Mouse (Mus musculus) forebrain, embryonic 10.5 days (tissue): Measurements from ENCODE around the gene Tmbim1. TPM values are rescaled to one million over a fixed set of nuclear protein-coding genes. Genes with fewer than 3 reads are reported as not detected.
"Not testable (repeated sequence)": the region's sequence is repeated elsewhere in the genome, so short reads cannot be mapped to it uniquely, and the experiment has no call there.

Experiments used
- DNase-seq: peaks from one replicate; pipeline ENCODE4 v3.0.0-alpha.2; 2017; ENCODE audit warnings: low spot score; ENCODE audit errors: extremely low spot score
- H3K27ac ChIP-seq: fragments of 300-500 bp; sonication (generic); 2 replicates; pipeline ENCODE4 v1.5.1; 2016; ENCODE audit warnings: mild to moderate bottlenecking
- H3K27me3 ChIP-seq: fragments of 300-500 bp; sonication (generic); 2 replicates; pipeline ENCODE4 v1.6.1; 2016; ENCODE audit warnings: mild to moderate bottlenecking; ENCODE audit not compliant: poor library complexity, severe bottlenecking
- H3K36me3 ChIP-seq: fragments of 300-500 bp; sonication (generic); replicated peaks from 2 replicates; pipeline ENCODE4 v1.6.1; 2016; ENCODE audit warnings: mild to moderate bottlenecking, moderate library complexity
- H3K4me1 ChIP-seq: fragments of 300-500 bp; sonication (generic); 2 replicates; pipeline ENCODE4 v1.6.1; 2016
- H3K4me3 ChIP-seq: fragments of 300-500 bp; sonication (generic); 2 replicates; pipeline ENCODE4 v1.5.1; 2016; ENCODE audit warnings: mild to moderate bottlenecking, moderate library complexity
- H3K9me3 ChIP-seq: fragments of 300-500 bp; sonication (generic); 2 replicates; pipeline ENCODE4 v1.6.1; 2016; ENCODE audit warnings: mild to moderate bottlenecking, moderate library complexity
- WGBS: fragments of 180-500 bp; shearing (Covaris S2); methylation state at CpG from one replicate; pipeline ENCODE4 v1.1.7; 2016; 5-methylcytosine and 5-hydroxymethylcytosine counted together
- polyA plus RNA-seq: library from polyadenylated mRNA; unstranded; fragments of >200 nt; fragmentation: Nextera tagmentation; extraction: Ambion mirVana; gene quantifications from 2 replicates; pipeline ENCODE4 v1.2.1, GENCODE M21; 2016

Gene Tmbim1
- polyA plus RNA-seq = 8.1 and 8.3 TPM in 2 replicates

- H3K4me1 ChIP-seq = peaks cover 19% of the 10 kb centered on the region
- H3K4me3 ChIP-seq = peak within 1 kb of the TSS; percentile 73
- no peak within 1 kb of the TSS for H3K27ac ChIP-seq
- no peak for DNase-seq
- peaks cover 31% of the 10 kb centered on the region for H3K27me3 ChIP-seq
- H3K36me3 ChIP-seq = no peaks in the 10 kb centered on the region
- H3K9me3 ChIP-seq = no peaks in the 10 kb centered on the region
- 89% methylated on average over 2 of the region's 2 CpGs for WGBS
Observed at GRCm38 (mm10) chr1:74305522-74305921, at the start of gene Tmbim1. Tmbim1 (minus strand) TSS chr1:74305622.

- no peaks in the 10 kb centered on the region for H3K4me1 ChIP-seq
Observed at GRCm38 (mm10) chr1:74353453-74354229, 48.2 kb upstream of the Tmbim1 start.

GRCm38 (mm10) chr1:74352532-74353096, 47.2 kb upstream of the Tmbim1 start:
- WGBS = 80% methylated on average over 5 of the region's 5 CpGs
- Histone ChIP-seq H3K4me1 (no peaks in the 10 kb centered on the region), H3K36me3 (peaks cover 55% of the 10 kb centered on the region), H3K27ac (no peak overlapping the region), H3K9me3 (no peaks in the 10 kb centered on the region), H3K27me3 (no peaks in the 10 kb centered on the region), H3K4me3 (no peak overlapping the region)
- no peak for DNase-seq

More at GRCm38 (mm10) chr1:74353453-74354229, 48.2 kb upstream of the Tmbim1 start:
- H3K27ac ChIP-seq = no peak overlapping the region
- no peaks in the 10 kb centered on the region for H3K27me3 ChIP-seq
- no peak overlapping the region for H3K4me3 ChIP-seq
- WGBS = 92% methylated on average over 9 of the region's 9 CpGs
- peaks cover 47% of the 10 kb centered on the region for H3K36me3 ChIP-seq
- H3K9me3 ChIP-seq = no peaks in the 10 kb centered on the region
- no peak for DNase-seq

GRCm38 (mm10) chr1:74351185-74351769, 45.9 kb upstream of the Tmbim1 start:
- no peaks in the 10 kb centered on the region for H3K27me3 ChIP-seq
- no peaks in the 10 kb centered on the region for H3K9me3 ChIP-seq
- H3K4me3 ChIP-seq = no peak overlapping the region
- no peak for DNase-seq
- no peak overlapping the region for H3K27ac ChIP-seq
- 92% methylated on average over 13 of the region's 13 CpGs for WGBS
- H3K36me3 ChIP-seq = peaks cover 58% of the 10 kb centered on the region
- H3K4me1 ChIP-seq = no peaks in the 10 kb centered on the region

DNA sequence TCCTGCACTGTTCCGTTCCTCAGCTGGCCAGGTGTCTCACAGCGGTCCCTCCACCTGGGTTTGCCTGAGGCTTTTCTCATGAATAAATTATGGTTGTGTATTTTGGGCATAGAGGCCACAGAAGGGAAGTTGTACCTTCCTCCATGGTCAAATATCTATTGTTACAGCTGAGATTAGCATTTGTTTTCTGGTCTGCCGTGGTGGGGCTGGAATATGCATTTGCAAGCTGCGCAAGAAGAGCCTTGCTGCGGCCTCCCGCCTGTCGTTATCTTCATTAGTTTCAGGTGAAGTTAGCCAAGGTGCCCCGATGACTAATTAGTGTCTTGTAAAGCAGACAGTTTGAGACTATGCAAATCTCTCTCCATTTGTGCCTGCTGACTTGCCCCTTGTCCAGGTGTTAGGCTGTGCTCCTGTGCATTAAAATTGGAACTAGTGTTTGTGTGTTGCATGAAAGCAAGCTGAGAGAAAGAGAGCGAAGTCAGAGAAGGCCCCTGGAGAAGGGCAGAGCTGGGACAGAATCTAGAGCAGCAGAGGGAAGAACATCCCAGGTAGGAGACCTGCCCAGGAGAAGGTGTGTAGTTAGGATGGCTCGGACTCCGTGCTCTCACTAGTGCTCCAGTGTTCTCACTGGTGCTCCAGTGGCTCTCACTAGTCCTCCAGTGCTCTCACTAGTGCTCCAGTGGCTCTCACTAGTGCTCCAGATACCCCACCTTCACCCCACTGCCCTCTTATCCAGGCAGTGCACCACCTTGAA, 38.9 kb upstream of the Tmbim1 start:
- WGBS = 88% methylated on average over 11 of the region's 11 CpGs
- no peaks in the 10 kb centered on the region for H3K27me3 ChIP-seq
- H3K9me3 ChIP-seq = peaks cover 3% of the 10 kb centered on the region; the same call in 1 of the 2 replicates
- H3K4me1 ChIP-seq = peaks cover 11% of the 10 kb centered on the region
- no peak overlapping the region for H3K4me3 ChIP-seq
- DNase-seq = no peak
- H3K36me3 ChIP-seq = peaks cover 23% of the 10 kb centered on the region
- no peak overlapping the region for H3K27ac ChIP-seq

- Histone ChIP-seq H3K4me1 (peaks cover 16% of the 10 kb centered on the region), H3K27ac (no peak overlapping the region), H3K27me3 (no peaks in the 10 kb centered on the region), H3K36me3 (peaks cover 12% of the 10 kb centered on the region), H3K4me3 (no peak overlapping the region), H3K9me3 (peaks cover 3% of the 10 kb centered on the region; the same call in 1 of the 2 replicates)
- WGBS = 75% methylated on average over 5 of the region's 5 CpGs
- DNase-seq = no peak
Observed at GRCm38 (mm10) chr1:74343161-74343560, 37.7 kb upstream of the Tmbim1 start.

DNA sequence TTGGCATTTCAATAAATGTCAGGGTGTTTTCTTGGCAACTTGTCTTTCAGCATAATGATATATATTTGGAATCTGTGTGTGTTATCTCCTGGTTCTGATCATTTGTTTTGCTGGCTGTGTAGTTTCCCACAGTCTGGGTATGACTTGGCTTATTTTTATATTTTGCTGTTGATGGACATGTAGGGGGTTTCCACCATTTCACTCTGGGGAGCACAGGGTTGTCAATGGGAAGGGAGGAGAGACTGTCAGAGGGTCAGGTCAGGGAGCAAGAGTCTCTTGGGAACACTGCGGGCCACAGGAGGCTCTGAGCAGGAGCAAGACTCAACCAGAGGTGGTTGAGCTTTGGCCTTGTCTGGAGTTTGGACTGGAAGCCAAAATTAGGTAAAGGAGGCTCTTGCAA, 36.9 kb upstream of the Tmbim1 start:
- Histone ChIP-seq H3K27me3 (no peaks in the 10 kb centered on the region), H3K27ac (no peak overlapping the region), H3K9me3 (peaks cover 3% of the 10 kb centered on the region; the same call in 1 of the 2 replicates), H3K36me3 (peaks cover 6% of the 10 kb centered on the region), H3K4me1 (peaks cover 17% of the 10 kb centered on the region), H3K4me3 (no peak overlapping the region)
- 77% methylated on average over 1 of the region's 1 CpGs for WGBS
- no peak for DNase-seq

- H3K27me3 ChIP-seq = no peaks in the 10 kb centered on the region
- no peak overlapping the region for H3K27ac ChIP-seq
- no peak for DNase-seq
- H3K4me3 ChIP-seq = no peak overlapping the region
- H3K9me3 ChIP-seq = peaks cover 3% of the 10 kb centered on the region; the same call in 1 of the 2 replicates
- WGBS = 92% methylated on average over 7 of the region's 7 CpGs
- peaks cover 17% of the 10 kb centered on the region for H3K4me1 ChIP-seq
- peaks cover 6% of the 10 kb centered on the region for H3K36me3 ChIP-seq
Observed at GRCm38 (mm10) chr1:74341898-74342297, 36.5 kb upstream of the Tmbim1 start.

DNA sequence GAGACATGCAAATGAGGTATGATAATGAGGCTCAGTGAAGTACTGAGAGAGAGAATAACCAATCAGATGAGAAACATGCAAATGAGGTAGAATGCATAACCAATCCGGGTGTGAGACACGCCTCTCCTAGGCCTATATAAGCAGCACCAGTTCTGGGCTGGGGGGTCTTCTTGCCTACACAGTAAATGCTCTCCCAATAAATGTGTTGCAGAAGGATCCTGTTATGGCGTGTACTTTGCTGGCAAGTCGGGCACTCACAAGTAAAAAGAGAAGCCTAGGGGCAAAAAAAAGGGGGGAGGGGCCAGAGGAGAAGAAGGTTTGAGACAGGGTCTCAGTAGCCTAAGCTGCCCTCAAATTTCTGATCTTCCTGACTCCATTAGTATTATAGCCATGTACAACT, 35.6 kb upstream of the Tmbim1 start:
- not testable (repeated sequence) for H3K4me3 ChIP-seq, H3K27ac ChIP-seq, H3K27me3 ChIP-seq, H3K9me3 ChIP-seq, DNase-seq
- Histone ChIP-seq H3K36me3 (peaks cover 10% of the 10 kb centered on the region), H3K4me1 (peaks cover 17% of the 10 kb centered on the region)
- WGBS = 95% methylated on average over 4 of the region's 4 CpGs

DNA sequence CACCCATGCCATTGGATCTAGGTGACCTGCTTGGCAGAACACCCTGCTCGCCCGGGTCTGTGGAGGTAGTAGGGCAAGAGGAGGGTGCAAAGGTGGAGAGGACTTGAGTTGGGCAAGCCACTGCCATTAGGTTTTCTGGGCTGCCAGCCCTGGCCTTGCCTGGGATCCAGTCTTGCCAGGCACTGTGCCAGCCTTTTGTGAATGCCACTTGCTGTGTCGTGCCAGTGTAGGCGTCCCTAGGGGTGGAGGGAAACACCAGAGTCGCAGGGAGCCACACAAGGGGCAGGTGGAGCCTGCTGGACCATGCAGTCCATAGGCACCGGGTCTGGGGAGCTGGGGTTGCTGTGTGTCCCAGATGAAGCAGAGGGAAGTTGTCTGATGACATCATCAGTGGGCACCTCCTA, 34.9 kb upstream of the Tmbim1 start:
- Histone ChIP-seq H3K4me1 (peaks cover 19% of the 10 kb centered on the region), H3K9me3 (peaks cover 3% of the 10 kb centered on the region; the same call in 1 of the 2 replicates), H3K4me3 (no peak overlapping the region), H3K27ac (no peak overlapping the region), H3K27me3 (no peaks in the 10 kb centered on the region), H3K36me3 (peaks cover 10% of the 10 kb centered on the region)
- DNase-seq = no peak
- 98% methylated on average over 6 of the region's 6 CpGs for WGBS

- Histone ChIP-seq H3K9me3 (peaks cover 3% of the 10 kb centered on the region; the same call in 1 of the 2 replicates), H3K36me3 (peaks cover 10% of the 10 kb centered on the region), H3K27me3 (no peaks in the 10 kb centered on the region), H3K4me3 (no peak overlapping the region), H3K27ac (no peak overlapping the region), H3K4me1 (peaks cover 24% of the 10 kb centered on the region)
- no peak for DNase-seq
- 94% methylated on average over 9 of the region's 9 CpGs for WGBS
Observed at GRCm38 (mm10) chr1:74339917-74340316, 34.5 kb upstream of the Tmbim1 start.

- Histone ChIP-seq H3K4me1 (peaks cover 31% of the 10 kb centered on the region), H3K27me3 (0 out of 2 replicates have a peak, but pooled peaks cover 1% of the 10 kb centered on the region), H3K36me3 (peaks cover 10% of the 10 kb centered on the region), H3K27ac (0 out of 2 replicates have a peak overlapping the region, but pooled peaks have one; percentile 12), H3K9me3 (peaks cover 3% of the 10 kb centered on the region; the same call in 1 of the 2 replicates), H3K4me3 (no peak overlapping the region)
- no peak for DNase-seq
- 91% methylated on average over 3 of the region's 4 CpGs for WGBS
Observed at GRCm38 (mm10) chr1:74338626-74339025, 33.2 kb upstream of the Tmbim1 start.
